Mouse (Mus musculus) megakaryocyte progenitor cell, adult 5-6 weeks (primary cell): Measurements from ENCODE around the gene Clptm1. TPM values are rescaled to one million over a fixed set of nuclear protein-coding genes. Genes with fewer than 3 reads are reported as not detected.

Experiments used
- ATAC-seq: replicated peaks from 2 replicates; pipeline ENCODE4 v1.8.0; 2016; ENCODE audit warnings: mild to moderate bottlenecking, moderate TSS enrichment, inconsistent platforms; ENCODE audit not compliant: poor library complexity
- total RNA-seq, 2 experiments: library from RNA; stranded (forward) in 1 of 2; stranded (reverse) in 1 of 2; fragments of 157-497, 149-512 nt in 1 of 2; fragments of 200-1000 nt in 1 of 2; gene quantifications; 2 replicates each; pipeline versions ENCODE4 v1.2.3 to v1.2.4; 2015 to 2017

The Clptm1 gene
- total RNA-seq, 2 experiments from 2014 or later, result 25.7 to 47.3 TPM

DNA sequence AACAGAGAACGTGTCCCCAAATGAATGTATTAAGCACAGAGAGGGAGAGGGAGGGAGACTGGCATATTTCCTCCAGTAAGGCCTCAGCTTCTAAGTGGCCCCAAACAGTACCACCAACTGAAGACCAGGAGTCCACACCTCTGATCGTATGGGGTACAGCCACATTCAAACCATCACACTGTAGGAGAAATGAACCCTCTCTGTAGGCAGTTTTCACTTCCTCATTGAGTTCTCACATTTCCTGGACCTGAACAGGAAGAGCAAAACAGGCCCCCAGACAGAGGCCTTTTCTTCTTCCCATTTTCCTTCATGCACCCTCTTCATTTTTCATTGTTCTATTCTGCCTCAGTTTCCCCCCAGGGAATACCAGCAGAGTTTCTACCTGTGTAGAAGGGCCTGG is 2.6 kb upstream of the Clptm1 start:
- no peak for ATAC-seq

DNA sequence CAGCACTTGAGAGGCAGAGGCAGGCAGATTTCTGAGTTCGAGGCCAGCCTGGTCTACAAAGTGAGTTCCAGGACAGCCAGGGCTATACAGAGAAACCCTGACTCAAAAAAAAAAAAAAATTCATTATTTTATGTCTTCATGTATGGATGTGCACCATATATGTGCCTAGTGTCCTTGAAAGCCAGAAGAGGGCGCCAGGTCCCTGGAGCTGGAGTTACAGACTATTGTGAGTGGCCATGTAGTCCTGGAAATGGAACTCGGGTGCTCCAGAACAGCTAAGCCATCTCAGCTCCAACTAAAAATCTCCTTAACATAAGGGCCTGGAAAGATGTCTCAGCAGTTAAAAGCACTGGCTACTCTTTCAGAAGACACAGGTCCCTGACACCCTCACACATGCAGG is 1.9 kb upstream of the Clptm1 start:
- no peak for ATAC-seq

DNA sequence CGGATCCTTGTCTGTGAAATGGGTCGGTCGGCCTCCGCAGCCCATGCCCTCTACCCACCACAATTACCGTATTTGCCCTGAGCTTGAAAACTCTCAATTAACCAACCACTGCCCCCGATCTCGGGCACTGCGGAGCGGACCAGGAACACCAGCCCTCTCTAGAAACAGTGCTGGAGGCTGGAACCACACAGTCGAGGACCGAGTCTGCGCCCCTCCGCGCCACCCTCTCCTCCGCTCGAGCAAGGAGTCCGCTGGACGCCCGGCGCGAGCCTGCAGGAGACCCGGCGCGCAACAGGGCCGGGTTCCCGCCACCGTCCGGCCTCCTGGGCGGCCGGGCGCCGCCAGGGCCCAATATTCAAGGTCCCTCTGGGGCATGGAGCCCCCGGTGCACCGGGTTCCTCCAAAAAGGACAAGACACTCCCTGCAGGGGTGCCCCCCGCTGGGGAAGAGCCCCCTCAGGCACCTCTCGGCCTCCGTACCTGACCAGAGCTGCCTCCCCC is 328 bp downstream of the Clptm1 start:
- ATAC-seq, result no peak

DNA sequence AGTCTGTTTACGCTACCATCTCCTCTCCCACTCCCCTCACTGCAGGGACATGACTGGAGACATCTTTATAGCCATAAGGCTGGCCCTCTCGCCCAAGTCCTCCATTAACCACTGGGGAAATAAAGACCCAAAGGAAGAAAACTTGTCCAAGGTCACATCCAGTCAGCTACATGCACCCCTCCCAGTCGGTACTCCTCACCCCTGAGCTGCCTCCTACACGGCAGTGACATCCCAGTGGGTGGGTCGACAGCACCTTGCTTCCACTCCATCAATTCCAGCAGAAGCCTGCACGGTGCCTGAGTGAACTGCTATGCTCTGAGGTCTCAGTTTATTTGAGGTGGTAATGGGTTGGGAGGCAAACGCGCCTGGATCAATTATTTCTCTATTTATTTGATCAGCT is 893 bp downstream of the Clptm1 start:
- no peak for ATAC-seq

DNA sequence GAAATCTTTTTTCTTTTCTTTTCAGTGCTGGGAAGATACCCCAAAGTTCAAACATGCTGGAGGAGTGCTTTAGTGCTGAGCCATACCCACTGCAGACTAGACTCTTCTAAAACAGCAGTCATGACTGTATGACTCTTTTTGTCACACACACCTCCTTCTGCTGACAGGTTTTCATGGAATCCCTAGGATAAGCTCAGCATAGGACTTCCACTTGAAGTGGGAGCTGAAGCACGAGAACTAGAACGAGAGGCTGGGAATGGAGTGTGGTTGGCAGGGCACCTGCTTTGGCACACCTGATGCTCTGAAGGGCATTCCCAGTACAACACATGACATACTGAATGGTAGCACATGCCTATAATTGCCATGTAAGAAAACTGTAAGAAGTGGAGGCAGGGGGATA is 12.2 kb downstream of the Clptm1 start:
- ATAC-seq, result no peak

DNA sequence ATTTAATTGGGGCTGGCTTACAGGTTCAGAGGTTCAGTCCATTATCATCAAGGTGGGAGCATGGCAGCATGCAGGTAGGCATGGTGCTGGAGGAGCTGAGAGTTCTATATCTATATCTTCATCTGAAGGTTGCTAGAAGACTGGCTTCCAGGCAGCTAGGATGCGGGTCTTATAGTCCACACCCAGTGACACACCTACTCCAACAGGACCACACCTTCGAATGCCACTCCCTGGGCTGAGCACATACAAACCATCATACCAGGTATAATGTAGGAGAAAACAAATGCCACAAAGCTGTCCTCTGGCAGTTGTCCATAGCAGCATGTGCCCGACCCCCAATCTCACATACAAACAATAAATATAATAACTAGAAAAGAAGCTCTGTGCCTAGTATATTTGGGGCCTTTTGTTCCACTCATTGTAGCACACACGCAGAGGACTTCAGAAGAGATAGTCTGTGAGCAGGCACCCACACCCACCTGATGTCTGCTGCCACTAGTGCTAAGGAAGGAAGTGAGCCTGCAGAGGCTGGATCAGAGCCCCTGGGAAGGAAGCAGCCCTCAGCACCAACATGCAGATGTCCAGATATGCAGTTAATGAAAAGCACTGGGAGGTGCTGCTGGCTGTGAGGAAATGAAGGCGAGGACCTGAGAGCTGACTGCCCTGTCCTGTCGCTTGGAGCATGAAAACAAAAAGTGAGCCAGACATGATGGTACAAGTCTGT is 13.6 kb downstream of the Clptm1 start:
- 0 out of 2 replicates have a peak, but pooled peaks have one; percentile 20 for ATAC-seq

DNA sequence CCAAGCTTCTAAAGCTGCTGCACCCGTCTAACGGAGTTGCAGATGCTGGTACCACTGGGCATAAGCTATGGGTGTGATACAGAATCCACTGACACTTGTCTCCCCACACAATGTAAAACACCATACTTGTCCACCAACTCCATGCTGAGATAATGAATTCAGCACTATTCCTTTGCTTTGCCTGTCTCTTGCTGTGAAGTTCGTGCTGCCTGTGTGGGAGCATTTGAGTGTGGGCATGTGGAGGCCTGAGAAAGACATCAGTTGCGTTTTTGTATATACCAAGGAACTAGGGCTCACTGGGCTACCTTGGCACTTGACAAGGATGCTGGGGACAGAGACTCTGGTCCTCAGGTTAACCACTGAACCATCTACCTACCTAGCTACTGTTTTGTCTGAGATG is 23.6 kb downstream of the Clptm1 start:
- no peak for ATAC-seq

DNA sequence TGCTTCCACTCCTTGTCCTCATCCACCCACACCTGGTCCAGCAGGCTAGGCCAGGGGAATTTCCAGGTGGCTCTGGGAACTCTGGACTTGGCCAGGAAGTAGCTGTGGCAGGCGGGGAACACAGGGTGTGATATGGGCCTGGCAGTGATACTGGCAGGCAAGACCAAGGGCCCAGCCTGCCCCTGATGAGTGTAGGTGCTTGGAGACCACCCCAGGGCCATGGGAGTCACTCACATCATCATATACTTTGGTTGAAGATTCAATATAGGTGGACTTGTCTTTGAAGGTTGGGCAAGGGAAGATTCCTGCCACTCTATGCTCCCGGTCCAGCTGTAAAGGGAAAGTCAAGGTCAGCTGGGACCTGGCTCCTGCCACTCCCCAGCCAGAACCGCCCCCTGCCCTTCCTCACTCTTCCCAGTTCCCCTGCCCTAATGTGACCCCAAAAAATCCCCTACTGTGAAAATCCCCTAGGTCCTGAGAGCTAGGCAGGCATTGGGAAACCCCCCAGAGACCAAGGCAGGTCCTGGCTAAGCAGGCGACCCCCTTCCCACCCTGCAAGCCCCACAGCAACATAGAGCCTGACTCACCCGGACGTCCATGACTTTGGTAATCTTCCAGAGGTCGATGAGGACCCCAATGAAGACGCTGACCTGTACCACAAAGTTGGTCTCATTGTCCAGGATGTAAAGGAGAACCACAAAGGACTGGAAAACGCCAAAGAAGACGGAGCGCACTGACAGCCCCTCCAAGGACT is 29.6 kb downstream of the Clptm1 start:
- no peak for ATAC-seq

GRCm38 (mm10) chr7:19634591-19634990 is 30.2 kb downstream of the Clptm1 start:
- no peak for ATAC-seq

- no peak for ATAC-seq
Measured at GRCm38 (mm10) chr7:19633855-19634254, 31.0 kb downstream of the Clptm1 start.

- no peak for ATAC-seq
Measured at GRCm38 (mm10) chr7:19633197-19633596, 31.6 kb downstream of the Clptm1 start.

DNA sequence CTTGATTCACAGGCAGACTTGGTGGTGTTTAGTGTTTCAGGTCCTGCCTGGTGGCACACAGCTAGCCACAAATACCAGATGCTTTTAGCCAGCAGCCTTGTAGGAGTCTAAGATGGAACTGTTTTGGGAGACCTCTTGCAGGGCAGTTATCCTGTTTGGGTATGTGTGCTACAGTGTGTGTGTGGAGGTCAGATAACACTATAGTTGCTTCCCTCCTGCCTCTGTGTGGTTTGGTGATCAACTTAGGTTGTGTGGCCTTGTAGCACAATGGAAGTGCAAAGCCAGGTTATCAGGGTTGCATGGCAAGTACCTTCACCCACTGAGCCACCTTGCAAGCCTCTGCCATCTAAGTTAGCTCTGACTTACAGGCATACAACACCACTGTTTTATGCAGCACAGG is 32.1 kb downstream of the Clptm1 start:
- ATAC-seq, result peak; percentile 38

DNA sequence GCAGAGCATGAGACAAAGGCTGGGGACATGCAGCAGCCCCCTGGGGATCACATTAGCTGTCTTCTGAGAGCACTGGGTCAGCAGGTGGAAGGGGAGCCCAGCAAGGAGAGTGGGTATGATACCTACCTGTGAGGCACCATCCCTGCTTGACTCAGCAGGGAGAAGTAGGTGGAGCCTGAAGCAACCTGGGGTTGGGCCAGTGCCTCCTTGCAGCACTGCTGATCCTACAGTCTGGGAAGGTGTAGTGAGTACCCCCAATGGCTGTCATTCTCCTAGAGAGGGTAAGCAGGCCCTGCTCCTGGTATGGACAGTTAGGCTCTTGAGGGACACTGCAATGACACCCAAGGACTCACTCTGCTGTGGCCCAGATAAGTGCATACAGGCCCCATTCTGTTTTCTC is 32.6 kb downstream of the Clptm1 start:
- ATAC-seq, result no peak

DNA sequence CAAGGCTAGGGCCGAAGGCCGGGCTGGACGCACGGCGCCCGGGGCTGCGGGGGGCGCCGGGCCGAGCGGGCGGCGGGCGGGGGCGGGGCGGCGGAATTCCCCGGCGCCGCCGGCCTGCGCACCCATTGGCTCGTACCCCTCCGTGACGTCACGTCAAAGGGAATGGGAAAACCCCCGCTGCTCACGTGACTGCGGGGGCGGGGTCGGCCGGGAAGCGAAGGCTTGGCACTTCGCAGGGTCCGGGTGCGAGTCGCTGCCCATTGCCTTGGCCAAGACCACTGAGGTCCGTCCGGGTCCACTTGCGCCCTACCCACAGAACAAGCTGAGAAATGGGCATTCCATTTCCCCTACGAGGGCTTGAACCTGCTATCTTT is 35.5 kb downstream of the Clptm1 start, which contains the start of gene Relb:
Relb (minus strand) TSS at position 78 of the 374 bp plus-strand sequence.
- peak; percentile 17 for ATAC-seq

DNA sequence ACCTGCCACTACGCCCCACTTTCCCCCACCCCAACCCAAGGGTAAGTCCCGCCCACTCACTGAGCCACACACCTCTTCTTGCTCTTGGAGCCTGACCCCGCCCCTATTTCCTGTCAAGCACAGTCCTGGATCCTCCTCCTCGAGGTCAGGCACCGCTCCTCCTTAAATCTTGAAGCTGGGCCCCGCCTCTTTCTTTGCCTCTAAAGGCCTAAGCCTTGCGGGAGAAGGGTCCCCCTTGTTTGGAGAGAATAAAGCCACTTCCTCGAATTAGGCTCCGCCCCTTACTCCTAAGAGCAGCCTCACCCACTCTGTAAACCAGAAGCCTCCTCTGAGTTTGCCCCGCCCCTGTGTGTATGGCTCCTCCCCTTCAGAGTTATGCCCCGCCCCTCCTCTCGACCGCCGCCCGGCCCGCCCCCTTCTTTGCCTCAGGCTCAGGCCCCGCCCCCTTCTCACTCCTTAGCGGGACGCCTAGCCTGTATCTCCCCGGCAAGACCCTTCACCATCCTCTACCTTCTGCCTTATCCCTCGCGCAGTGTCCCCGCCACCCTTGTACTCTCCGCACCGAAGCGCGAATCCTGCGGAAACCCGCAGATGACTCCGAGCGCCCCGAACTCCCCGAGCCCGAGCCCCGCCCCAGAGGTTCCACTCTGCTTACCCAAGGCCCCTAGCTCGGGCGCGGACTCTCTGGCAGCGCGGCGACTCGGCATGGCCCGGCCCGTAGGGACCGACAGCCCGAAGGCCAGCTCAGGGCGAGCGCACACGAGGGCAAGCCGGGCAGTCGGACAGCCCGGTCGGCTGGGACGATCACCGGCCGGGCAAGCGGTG is 36.1 kb downstream of the Clptm1 start:
- ATAC-seq, result peak; percentile 76

- ATAC-seq, result no peak
Measured at GRCm38 (mm10) chr7:19628192-19628535, 36.7 kb downstream of the Clptm1 start.

GRCm38 (mm10) chr7:19627721-19628120 is 37.1 kb downstream of the Clptm1 start:
- ATAC-seq, result no peak

GRCm38 (mm10) chr7:19623433-19623832 is 41.4 kb downstream of the Clptm1 start:
- no peak for ATAC-seq

GRCm38 (mm10) chr7:19622241-19622640 is 42.6 kb downstream of the Clptm1 start:
- ATAC-seq, result no peak

GRCm38 (mm10) chr7:19620811-19621210 is 44.0 kb downstream of the Clptm1 start:
- ATAC-seq, result no peak

DNA sequence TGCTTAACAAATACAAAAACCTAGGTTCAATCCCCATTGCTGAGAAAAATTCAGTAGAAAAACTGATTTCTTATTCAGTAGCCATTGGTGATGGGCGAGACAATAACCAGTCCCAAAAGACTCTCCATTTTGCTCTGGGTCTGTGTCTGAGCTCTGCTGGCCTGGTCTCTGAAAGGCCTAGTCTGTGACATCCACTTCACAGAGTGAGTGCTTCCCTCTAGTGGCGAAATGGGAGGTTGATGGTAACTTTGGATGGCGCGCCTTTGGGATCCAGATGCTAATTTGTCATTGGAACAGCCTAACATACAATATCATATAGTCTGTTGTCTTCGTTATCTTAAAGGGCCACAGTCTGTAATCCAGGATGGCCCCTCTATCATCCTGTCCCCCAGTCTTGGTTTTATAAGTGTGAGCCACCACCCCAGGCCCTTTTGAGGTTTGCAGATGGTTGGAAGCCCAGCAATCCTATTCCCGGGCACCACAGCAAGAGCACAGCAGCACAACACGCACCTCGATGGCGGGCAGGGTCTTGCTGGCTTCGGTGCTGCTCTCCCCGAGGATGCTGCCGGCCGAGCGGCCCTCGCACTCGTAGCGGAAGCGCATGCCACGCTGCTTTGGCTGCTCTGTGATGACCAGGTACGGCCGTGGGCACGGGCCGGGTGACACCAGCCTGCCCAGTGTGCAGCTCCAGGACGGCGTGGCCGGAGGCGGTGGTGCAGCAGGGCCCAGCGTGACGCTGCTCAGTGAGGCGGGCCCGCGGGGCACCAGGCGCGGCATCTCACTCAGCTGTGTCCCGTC is 45.6 kb downstream of the Clptm1 start:
- ATAC-seq, result peak; percentile 99
